Mouse (Mus musculus) intestine, embryonic 14.5 days (tissue): ENCODE measurements at regions not wholly inside any gene's neighbourhood (a gene's known extent, or its start where the extent isn't known, plus 50 kb on each side); places are given as distances from the start of the nearest gene placed in this dataset.

Experiments used
- ATAC-seq: fragments of 200-750 bp; cut with Nextera tagmentation; replicated peaks from 2 replicates; pipeline ENCODE4 v1.8.0; 2017; ENCODE audit warnings: low read depth, moderate number of reproducible peaks, moderate TSS enrichment, moderate library complexity; ENCODE audit not compliant: low FRiP score, low TSS enrichment
- DNase-seq: peaks from one replicate; pipeline ENCODE4 v3.0.0-alpha.2; 2018; ENCODE audit warnings: low spot score
- H3K27ac ChIP-seq: fragments of 300-500 bp; sonication (generic); 2 replicates; pipeline ENCODE4 v1.5.1; 2014; ENCODE audit warnings: low read depth, mild to moderate bottlenecking, control low read depth
- H3K27me3 ChIP-seq: fragments of 300-500 bp; sonication (generic); replicated peaks from 2 replicates; pipeline ENCODE4 v1.6.1; 2014; ENCODE audit warnings: low read length, control low read depth; ENCODE audit not compliant: control insufficient read depth, insufficient read depth
- H3K36me3 ChIP-seq: fragments of 300-500 bp; sonication (generic); 2 replicates; pipeline ENCODE4 v1.6.1; 2014; ENCODE audit warnings: low read length, control low read depth; ENCODE audit not compliant: control insufficient read depth, insufficient read depth
- H3K4me1 ChIP-seq: fragments of 300-500 bp; sonication (generic); replicated peaks from 2 replicates; pipeline ENCODE4 v1.6.1; 2014; ENCODE audit warnings: low read length, control low read depth, mixed read lengths; ENCODE audit not compliant: control insufficient read depth, insufficient read depth
- H3K4me2 ChIP-seq: fragments of 300-500 bp; sonication (generic); 2 replicates; pipeline ENCODE4 v1.6.1; 2014; ENCODE audit warnings: low read length
- H3K4me3 ChIP-seq: fragments of 300-500 bp; sonication (generic); 2 replicates; pipeline ENCODE4 v1.5.1; 2014; ENCODE audit warnings: low read depth, low read length, control low read depth, mixed read lengths
- H3K9ac ChIP-seq: fragments of 300-500 bp; sonication (generic); 2 replicates; pipeline ENCODE4 v1.6.1; 2014; ENCODE audit warnings: mild to moderate bottlenecking, low read length
- H3K9me3 ChIP-seq: fragments of 300-500 bp; sonication (generic); 2 replicates; pipeline ENCODE4 v1.6.1; 2016; ENCODE audit warnings: low read length, control low read depth; ENCODE audit not compliant: control insufficient read depth
- WGBS: fragments of 180-500 bp; shearing (Covaris S2); extraction: QIAGEN DNeasy Blood & Tissue Kit; methylation state at CpG from one replicate; pipeline ENCODE4 v1.1.7; 2014; 5-methylcytosine and 5-hydroxymethylcytosine counted together

GRCm38 (mm10) chr3:69953674-69954329 is 53.6 kb upstream of the Otol1 start:
- no peak overlapping the region for H3K27ac ChIP-seq
- ATAC-seq = no peak
- no peaks in the 10 kb centered on the region for H3K4me1 ChIP-seq
- no peak overlapping the region for H3K9ac ChIP-seq
- no peak overlapping the region for H3K4me3 ChIP-seq
- WGBS = 73% methylated on average over 6 of the region's 6 CpGs
- no peaks in the 10 kb centered on the region for H3K9me3 ChIP-seq
- no peak for DNase-seq
- no peaks in the 10 kb centered on the region for H3K36me3 ChIP-seq
- no peaks in the 10 kb centered on the region for H3K27me3 ChIP-seq
- no peak overlapping the region for H3K4me2 ChIP-seq

- Histone ChIP-seq H3K9me3 (no peaks in the 10 kb centered on the region), H3K4me1 (no peaks in the 10 kb centered on the region), H3K4me2 (no peak overlapping the region), H3K9ac (no peak overlapping the region), H3K27me3 (no peaks in the 10 kb centered on the region), H3K4me3 (no peak overlapping the region), H3K27ac (no peak overlapping the region), H3K36me3 (no peaks in the 10 kb centered on the region)
- 77% methylated on average over 8 of the region's 8 CpGs for WGBS
- DNase-seq = no peak
- ATAC-seq = no peak
Observed at GRCm38 (mm10) chr3:69922792-69923418, 63.2 kb upstream of the Sptssb start.

GRCm38 (mm10) chr3:69912859-69913258 is 53.1 kb upstream of the Sptssb start:
- Histone ChIP-seq H3K36me3 (no peaks in the 10 kb centered on the region), H3K9ac (no peak overlapping the region), H3K27me3 (no peaks in the 10 kb centered on the region), H3K27ac (no peak overlapping the region), H3K4me2 (peak overlapping the region; percentile 24; the same call in 1 of the 2 replicates), H3K4me1 (no peaks in the 10 kb centered on the region), H3K9me3 (no peaks in the 10 kb centered on the region), H3K4me3 (no peak overlapping the region)
- peak; percentile 70 for ATAC-seq
- no peak for DNase-seq
- 26% methylated on average over 14 of the region's 14 CpGs for WGBS

- 90% methylated on average over 8 of the region's 8 CpGs for WGBS
- ATAC-seq (no peak), DNase-seq (no peak)
- Histone ChIP-seq H3K4me2 (no peak overlapping the region), H3K27me3 (no peaks in the 10 kb centered on the region), H3K9me3 (no peaks in the 10 kb centered on the region), H3K36me3 (no peaks in the 10 kb centered on the region), H3K9ac (no peak overlapping the region), H3K4me3 (no peak overlapping the region), H3K27ac (no peak overlapping the region), H3K4me1 (no peaks in the 10 kb centered on the region)
Observed at GRCm38 (mm10) chr3:69910073-69910472, 50.3 kb upstream of the Sptssb start.
